Mouse (Mus musculus): ENCODE measurements around the gene Mto1. TPM values are rescaled to one million over a fixed set of nuclear protein-coding genes. Genes with fewer than 3 reads are reported as not detected.

Mto1 gene
- total and polyA plus RNA-seq, 3 experiments, result 27.7 to 32.3 TPM; not detected in 1

- Histone ChIP-seq H3K36me3 (ENCODE audit: control insufficient read depth in 1 of 2, insufficient read depth in 2 of 2, low read length in 2 of 2) (peaks cover 4 to 7% of the 10 kb centered on the region in 2 experiments; a peak in 3 of 4 replicates), H3K9me3 (replicated peaks; ENCODE audit: insufficient read depth, low read length) (no peaks in the 10 kb centered on the region), H3K27ac (ENCODE audit: control insufficient read depth, low read depth, low read length) (no peak overlapping the region), H3K4me1 (ENCODE audit: control insufficient read depth in 1 of 2, insufficient read depth in 2 of 2, low read length in 2 of 2) (peaks cover 0 to 9% of the 10 kb centered on the region in 2 experiments; a peak in 2 of 4 replicates), H3K79me2 (ENCODE audit: control insufficient read depth, insufficient read depth, low read length, poor library complexity) (peaks cover 2% of the 10 kb centered on the region; the same call in 1 of the 2 replicates), H3K27me3 (ENCODE audit: control insufficient read depth in 1 of 2, insufficient read depth in 2 of 2, low read length in 2 of 2) (no peaks in the 10 kb centered on the region), H3K4me3 (ENCODE audit: control insufficient read depth in 1 of 2, insufficient read depth in 1 of 2, low read depth in 2 of 2, low read length in 2 of 2) (no peak overlapping the region), H3K9ac (ENCODE audit: control insufficient read depth, low read depth, low read length, poor library complexity, severe bottlenecking) (no peak overlapping the region)
- no peak for TF ChIP-seq CHD2 (IDR thresholded peaks at IDR 0.05; ENCODE audit: low read length)
- no peak for TF ChIP-seq USF2 (IDR thresholded peaks at IDR 0.05; ENCODE audit: borderline replicate concordance in 1 of 2, insufficient read depth in 1 of 2, low read depth in 1 of 2, low read length in 2 of 2)
- TF ChIP-seq RCOR1 (IDR thresholded peaks at IDR 0.05; ENCODE audit: low read depth, low read length), result no peak
- TF ChIP-seq SIN3A (IDR thresholded peaks at IDR 0.05; ENCODE audit: low read length), result no peak
- TF ChIP-seq MAZ (IDR thresholded peaks at IDR 0.05; ENCODE audit: low read depth, low read length), result no peak
- TF ChIP-seq MXI1 (IDR thresholded peaks at IDR 0.05; ENCODE audit: low read depth, low read length), result no peak
- no peak for TF ChIP-seq POLR2AphosphoS2 (IDR thresholded peaks at IDR 0.05; ENCODE audit: low read length)
- TF ChIP-seq NRF1 (IDR thresholded peaks at IDR 0.05; ENCODE audit: insufficient read depth, low read depth, low read length, poor library complexity, severe bottlenecking), result no peak
- TF ChIP-seq MYC (IDR thresholded peaks at IDR 0.05; ENCODE audit: low read depth, low read length), result no peak
- TF ChIP-seq JUND (IDR thresholded peaks at IDR 0.05; ENCODE audit: low read depth, low read length), result no peak
- TF ChIP-seq UBTF (IDR thresholded peaks at IDR 0.05; ENCODE audit: borderline replicate concordance, insufficient read depth, low read depth, low read length), result no peak
- peak; percentile 35 for DNase-seq (ENCODE audit: low read depth, low spot score)
These were observed 17.5 kb upstream of the Mto1 start for GRCm38 (mm10) chr9:78430486-78430885.

DNA sequence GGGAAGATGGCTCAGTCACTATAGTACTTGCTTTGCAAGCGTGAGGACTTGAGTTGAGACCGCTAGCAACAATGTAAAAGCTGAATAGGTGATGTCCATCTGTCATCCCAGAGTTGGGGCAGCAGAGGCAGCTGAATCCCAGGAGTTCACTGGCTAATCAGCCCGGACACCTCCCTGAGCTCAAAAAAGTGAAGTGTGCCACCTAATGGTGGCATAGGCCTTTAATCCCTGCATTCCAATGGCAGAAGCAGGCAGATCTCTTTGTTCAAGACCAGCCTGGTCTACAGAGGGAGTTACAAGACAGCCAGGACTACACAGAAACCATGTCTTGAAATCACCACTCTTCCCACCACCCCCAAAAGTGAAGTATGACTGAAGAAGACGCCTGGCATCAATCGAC is 15.5 kb upstream of the Mto1 start:
- H3K36me3 ChIP-seq (ENCODE audit: control insufficient read depth in 1 of 2, insufficient read depth in 2 of 2, low read length in 2 of 2), result peaks cover 6 to 9% of the 10 kb centered on the region in 2 experiments; a peak in 3 of 4 replicates
- H3K27ac ChIP-seq (ENCODE audit: control insufficient read depth, low read depth, low read length), result no peak overlapping the region
- H3K9ac ChIP-seq (ENCODE audit: control insufficient read depth, low read depth, low read length, poor library complexity, severe bottlenecking), result no peak overlapping the region
- no peaks in the 10 kb centered on the region for H3K27me3 ChIP-seq (ENCODE audit: control insufficient read depth in 1 of 2, insufficient read depth in 2 of 2, low read length in 2 of 2)
- H3K4me1 ChIP-seq (ENCODE audit: control insufficient read depth in 1 of 2, insufficient read depth in 2 of 2, low read length in 2 of 2), result peaks cover 0 to 7% of the 10 kb centered on the region in 2 experiments; a peak in 2 of 4 replicates
- H3K79me2 ChIP-seq (ENCODE audit: control insufficient read depth, insufficient read depth, low read length, poor library complexity), result peaks cover 3% of the 10 kb centered on the region
- H3K4me3 ChIP-seq (ENCODE audit: control insufficient read depth in 1 of 2, insufficient read depth in 1 of 2, low read depth in 2 of 2, low read length in 2 of 2), result no peak overlapping the region
- no peak for TF ChIP-seq MAFK (IDR thresholded peaks at IDR 0.05; ENCODE audit: borderline replicate concordance, low read depth, low read length)
- peak in 2 of 3 experiments; percentile 4 to 35; a peak in 2 of 6 replicates for TF ChIP-seq CTCF (IDR thresholded peaks at IDR 0.05 in 2 of 3, conservative IDR thresholded peaks at IDR 0.05 in 1 of 3; ENCODE audit: control insufficient read depth in 1 of 3, insufficient read depth in 1 of 3, low read depth in 2 of 3, low read length in 3 of 3, poor library complexity in 1 of 3, severe bottlenecking in 1 of 3)
- no peak for TF ChIP-seq BHLHE40 (IDR thresholded peaks at IDR 0.05; ENCODE audit: borderline replicate concordance, low read depth, low read length)
- DNase-seq (ENCODE audit: low read depth, low spot score), result no peak
- H3K9me3 ChIP-seq (replicated peaks; ENCODE audit: insufficient read depth, low read length), result no peaks in the 10 kb centered on the region

GRCm38 (mm10) chr9:78439426-78439825 is 8.6 kb upstream of the Mto1 start:
- Histone ChIP-seq H3K4me1 (ENCODE audit: control insufficient read depth in 1 of 2, insufficient read depth in 2 of 2, low read length in 2 of 2) (peaks cover 9 to 16% of the 10 kb centered on the region in 2 experiments), H3K79me2 (ENCODE audit: control insufficient read depth, insufficient read depth, low read length, poor library complexity) (peaks cover 47% of the 10 kb centered on the region), H3K9ac (ENCODE audit: control insufficient read depth, low read depth, low read length, poor library complexity, severe bottlenecking) (no peak overlapping the region), H3K36me3 (ENCODE audit: control insufficient read depth in 1 of 2, insufficient read depth in 2 of 2, low read length in 2 of 2) (peaks cover 9 to 22% of the 10 kb centered on the region in 2 experiments), H3K9me3 (replicated peaks; ENCODE audit: insufficient read depth, low read length) (no peaks in the 10 kb centered on the region), H3K27ac (ENCODE audit: control insufficient read depth, low read depth, low read length) (no peak overlapping the region), H3K27me3 (ENCODE audit: control insufficient read depth in 1 of 2, insufficient read depth in 2 of 2, low read length in 2 of 2) (no peaks in the 10 kb centered on the region), H3K4me3 (ENCODE audit: control insufficient read depth in 1 of 2, insufficient read depth in 1 of 2, low read depth in 2 of 2, low read length in 2 of 2) (no peak overlapping the region)
- no peak for DNase-seq (ENCODE audit: low read depth, low spot score)
- TF ChIP-seq E2F4 (IDR thresholded peaks at IDR 0.05; ENCODE audit: borderline replicate concordance, low read depth, low read length) (no peak), USF1 (IDR thresholded peaks at IDR 0.05; ENCODE audit: low read depth, low read length) (no peak), POLR2A (IDR thresholded peaks at IDR 0.05; ENCODE audit: control insufficient read depth in 1 of 2, insufficient read depth in 1 of 2, low read depth in 1 of 2, low read length in 2 of 2, poor library complexity in 1 of 2) (no peak), TAL1 (IDR thresholded peaks at IDR 0.05; ENCODE audit: low read length) (no peak), ETS1 (IDR thresholded peaks at IDR 0.05; ENCODE audit: low read depth, low read length) (no peak), TBP (IDR thresholded peaks at IDR 0.05; ENCODE audit: low read depth, low read length) (no peak), KAT2A (conservative IDR thresholded peaks at IDR 0.05; ENCODE audit: low read depth, low read length) (no peak), UBTF (IDR thresholded peaks at IDR 0.05; ENCODE audit: borderline replicate concordance, insufficient read depth, low read depth, low read length) (no peak), CHD1 (IDR thresholded peaks at IDR 0.05; ENCODE audit: low read depth, low read length) (no peak), ZC3H11A (IDR thresholded peaks at IDR 0.05; ENCODE audit: low read depth, low read length) (no peak), MYB (IDR thresholded peaks at IDR 0.05; ENCODE audit: low read depth, low read length) (no peak), GATA1 (IDR thresholded peaks at IDR 0.05; ENCODE audit: low read depth, low read length) (no peak), MAFK (IDR thresholded peaks at IDR 0.05; ENCODE audit: borderline replicate concordance, low read depth, low read length) (no peak), NELFE (IDR thresholded peaks at IDR 0.05; ENCODE audit: low read depth, low read length) (no peak), GABPA (IDR thresholded peaks at IDR 0.05; ENCODE audit: low read depth, low read length) (no peak)
